Mouse (Mus musculus): Measurements from ENCODE around the gene 2810459M11Rik. TPM values are rescaled to one million over a fixed set of nuclear protein-coding genes. Genes with fewer than 3 reads are reported as not detected.
"Not testable (repeated sequence)": the region's sequence is repeated elsewhere in the genome, so short reads cannot be mapped to it uniquely, and the experiment has no call there.

2810459M11Rik gene
- total RNA-seq (2021), result not detected
- long read RNA-seq, experiment 1, partial matches to known transcripts, result 0 of 2 reads
- long read RNA-seq, experiment 1, other reads (novel, unspliced or antisense), result 2 of 2 reads
- long read RNA-seq, experiment 2, partial matches to known transcripts, result 0 of 1 reads
- long read RNA-seq, experiment 2, other reads (novel, unspliced or antisense), result 1 of 1 reads

DNA sequence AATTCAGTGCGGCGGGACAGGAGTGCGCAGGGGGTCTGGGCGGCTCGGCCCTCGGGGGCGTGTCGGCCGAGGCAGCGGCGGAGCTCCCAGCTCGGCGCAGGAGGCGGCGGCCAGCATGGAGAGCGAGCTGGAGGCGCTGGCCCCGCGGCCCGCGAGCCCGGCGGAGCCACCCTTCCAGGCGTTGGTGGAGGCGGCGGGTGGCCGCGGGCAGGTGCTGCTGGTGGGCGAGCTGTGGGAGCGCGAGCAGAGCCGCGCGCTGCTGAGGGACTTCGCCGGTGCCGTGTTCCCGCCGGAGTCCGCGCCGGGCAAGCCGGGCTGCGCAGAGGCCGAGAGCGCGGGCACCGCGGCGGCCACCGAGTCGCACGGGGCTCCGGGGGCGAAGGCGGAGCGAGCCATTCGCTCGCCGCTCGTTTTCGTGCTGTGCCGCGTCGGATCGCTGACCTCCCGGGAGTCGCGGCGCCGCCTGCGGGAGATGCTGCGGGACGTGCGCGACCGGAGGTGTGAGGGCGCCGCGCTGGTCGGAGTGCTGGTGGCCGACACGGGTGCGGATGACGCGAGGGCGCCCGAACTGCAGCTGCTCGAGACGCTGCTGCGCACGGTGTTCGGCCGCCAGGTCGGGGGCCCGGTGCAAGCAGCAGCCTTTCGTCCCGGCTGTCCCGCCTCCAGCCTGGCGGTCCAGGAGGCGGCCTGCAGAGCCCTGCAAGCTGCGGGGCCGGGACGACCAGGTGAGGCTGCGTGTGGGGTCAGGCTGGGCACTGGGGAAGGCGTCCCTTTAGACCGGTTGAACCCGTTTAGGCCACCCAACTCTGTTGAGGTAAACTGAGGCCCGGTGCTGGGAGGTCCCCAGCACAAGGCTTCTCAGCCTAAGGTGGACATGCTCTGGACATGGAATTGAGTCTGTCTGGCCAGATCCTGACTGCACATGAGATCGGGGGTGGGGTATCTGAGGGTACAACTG is at the start of gene 2810459M11Rik:
TSS of gene 2810459M11Rik (plus strand) at position 16 of the 958 bp plus-strand sequence.
- DNase-seq, result no peak
- intact Hi-C loops (cut with DNase I), result no loop called here

GRCm38 (mm10) chr1:85997221-85997620 is 48.4 kb upstream of the 2810459M11Rik start:
- intact Hi-C loops (cut with DNase I), result no loop called here
- DNase-seq, result no peak

DNA sequence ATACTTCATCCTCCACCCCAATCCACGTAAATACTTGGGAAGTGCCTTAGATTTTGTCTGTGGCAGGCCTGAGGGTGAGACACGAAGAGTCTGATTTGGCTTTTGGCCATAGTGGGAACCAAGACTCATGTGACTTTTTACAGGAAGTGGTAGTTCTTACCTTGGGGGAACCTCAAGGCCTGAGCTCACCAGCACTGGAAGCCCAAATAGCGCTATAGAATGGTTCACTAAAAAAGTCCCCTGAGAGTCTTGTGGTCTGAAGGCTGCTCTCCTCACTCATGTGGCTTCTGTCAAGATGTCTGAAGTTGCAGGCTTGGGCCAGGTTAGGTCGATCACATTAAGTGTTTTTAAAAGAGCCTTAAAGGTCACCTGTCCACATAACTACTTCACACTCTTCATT is 47.7 kb upstream of the 2810459M11Rik start:
- no peak for DNase-seq
- intact Hi-C loops (cut with DNase I), result no loop called here

- intact Hi-C loops (cut with DNase I), result loop anchor here (10.0 kb wide), 1 partner anchor 265 kb away; no protein-coding TSS in a partner anchor
Measured at GRCm38 (mm10) chr1:85999853-86000570, 45.7 kb upstream of the 2810459M11Rik start.

GRCm38 (mm10) chr1:86005540-86005939 is 40.1 kb upstream of the 2810459M11Rik start:
- DNase-seq, result no peak
- intact Hi-C loops (cut with DNase I), result loop anchor here (10.0 kb wide), 1 partner anchor 271 kb away; no protein-coding TSS in a partner anchor

More at GRCm38 (mm10) chr1:85999853-86000570, 45.7 kb upstream of the 2810459M11Rik start:
- DNase-seq, result no peak

GRCm38 (mm10) chr1:86006040-86006439 is 39.6 kb upstream of the 2810459M11Rik start:
- intact Hi-C loops (cut with DNase I), result loop anchor here (2.0 to 10.0 kb wide), 3 partner anchors 73 to 271 kb away; no protein-coding TSS in a partner anchor
- DNase-seq, result no peak

- intact Hi-C loops (cut with DNase I), result loop anchor here (2.0 to 10.0 kb wide), 3 partner anchors 75 to 273 kb away; no protein-coding TSS in a partner anchor
- DNase-seq, result peak; percentile 53 to 81
Measured at GRCm38 (mm10) chr1:86007778-86008177, 37.9 kb upstream of the 2810459M11Rik start.

DNA sequence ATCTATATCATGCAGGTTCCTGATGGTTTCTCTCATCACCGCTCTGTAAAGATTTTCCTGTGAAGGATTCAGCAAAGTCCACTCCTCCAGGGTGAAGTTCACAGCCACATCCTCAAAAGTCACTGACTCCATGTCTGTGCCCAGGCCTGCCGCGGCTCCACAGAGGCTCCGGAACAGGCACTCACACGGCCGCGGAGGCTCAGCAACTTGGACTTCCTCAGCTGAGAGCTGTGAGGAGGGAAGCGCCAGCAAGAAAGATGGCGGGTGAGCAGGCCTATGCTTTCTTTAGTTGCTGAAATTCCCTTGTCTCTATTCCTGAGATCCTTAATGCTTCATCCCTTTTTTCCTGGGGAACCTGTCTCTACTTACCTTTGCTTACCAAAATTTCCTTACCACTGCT is 29.9 kb upstream of the 2810459M11Rik start:
- DNase-seq; intact Hi-C loops (cut with DNase I): not testable (repeated sequence)

- DNase-seq, result no peak
- intact Hi-C loops (cut with DNase I), result no loop called here
Measured at GRCm38 (mm10) chr1:86016516-86016915, 29.1 kb upstream of the 2810459M11Rik start, which contains the start of gene Spata3. TSS of gene Spata3 (plus strand) at chr1:86016816.

DNA sequence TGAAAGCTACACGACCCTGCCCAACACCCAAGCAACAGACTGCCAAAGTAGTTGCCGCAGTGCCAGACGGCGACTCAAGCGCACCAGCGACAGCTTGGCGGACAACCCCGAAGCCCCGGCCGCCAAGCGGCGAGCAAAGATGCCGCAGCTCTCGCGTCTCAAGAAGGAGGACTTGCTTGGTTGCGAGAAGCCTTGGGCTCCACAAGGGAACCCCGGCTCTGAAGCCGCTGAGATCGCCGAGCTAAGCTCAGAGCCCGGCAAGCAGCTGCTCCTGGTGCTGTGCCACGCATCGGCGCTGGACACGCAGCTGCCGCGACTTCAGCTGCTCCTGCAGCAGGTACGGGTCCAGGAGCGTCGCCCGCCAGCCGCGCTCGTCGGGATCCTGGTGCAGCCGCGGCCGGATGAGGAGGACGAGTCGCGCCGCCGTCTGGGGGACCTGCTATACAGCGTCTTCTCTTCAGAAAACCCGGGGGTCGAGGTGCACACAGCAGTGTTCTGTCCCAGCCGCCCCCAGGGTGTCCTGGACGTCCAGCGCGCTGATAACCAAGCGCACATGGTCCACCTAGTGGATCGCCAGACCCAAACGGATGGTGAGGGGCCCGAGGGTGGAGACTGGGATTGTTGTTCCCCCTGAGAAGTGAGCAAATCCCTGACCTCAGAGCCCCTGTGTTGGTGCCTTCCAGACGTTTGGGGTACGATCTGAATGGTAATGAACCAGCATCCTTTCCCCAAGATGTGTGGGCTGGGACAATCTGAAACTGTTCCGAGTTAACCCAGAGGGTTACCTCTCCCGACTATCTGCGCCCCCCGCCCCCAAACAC is 27.2 kb upstream of the 2810459M11Rik start:
- intact Hi-C loops (cut with DNase I), result no loop called here
- DNase-seq, result peak; percentile 18 to 30

- DNase-seq, result no peak
- intact Hi-C loops (cut with DNase I), result no loop called here
Measured at GRCm38 (mm10) chr1:86021365-86021989, 24.2 kb upstream of the 2810459M11Rik start.

GRCm38 (mm10) chr1:86032273-86032987 is 13.2 kb upstream of the 2810459M11Rik start:
- no peak for DNase-seq
- intact Hi-C loops (cut with DNase I), result no loop called here

GRCm38 (mm10) chr1:86038191-86038951 is 7.3 kb upstream of the 2810459M11Rik start:
- intact Hi-C loops (cut with DNase I), result no loop called here
- DNase-seq, result peak in 1 of 2 experiments; percentile 25

- intact Hi-C loops (cut with DNase I), result no loop called here
- DNase-seq, result no peak
Measured at GRCm38 (mm10) chr1:86040131-86040530, 5.5 kb upstream of the 2810459M11Rik start.

GRCm38 (mm10) chr1:86040817-86041216 is 4.8 kb upstream of the 2810459M11Rik start:
- DNase-seq, result no peak
- intact Hi-C loops (cut with DNase I), result no loop called here

DNA sequence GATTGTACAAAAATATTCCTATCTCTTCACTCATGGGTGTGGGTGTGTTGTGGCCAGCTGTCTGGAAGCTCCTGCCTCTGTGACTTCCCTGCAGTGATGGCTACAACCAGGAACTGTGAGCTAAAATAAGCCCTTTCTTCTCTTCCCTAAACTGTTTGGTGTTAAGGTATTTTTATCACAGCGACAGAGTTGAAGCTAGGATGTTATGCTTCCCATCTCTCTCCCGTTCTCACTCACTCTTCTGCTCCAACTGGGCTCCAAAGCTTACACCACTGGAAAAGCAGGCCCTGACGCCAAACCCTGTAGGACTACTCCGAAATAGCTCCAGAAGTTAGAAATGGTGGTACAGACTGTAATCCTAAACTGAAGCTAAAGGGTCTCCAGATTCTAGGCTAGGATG is 607 bp upstream of the 2810459M11Rik start:
- no peak for DNase-seq
- intact Hi-C loops (cut with DNase I), result no loop called here

GRCm38 (mm10) chr1:86046833-86047563 is 1.3 kb downstream of the 2810459M11Rik start:
- DNase-seq, result no peak
- intact Hi-C loops (cut with DNase I), result no loop called here

Measured in gastrocnemius, postnatal 36 days (tissue).